Mouse (Mus musculus) stomach, embryonic 14.5 days (tissue): ENCODE measurements around the gene Capn9. TPM values are rescaled to one million over a fixed set of nuclear protein-coding genes. Genes with fewer than 3 reads are reported as not detected.
A peak's percentile ranks its signal among the peaks of the same experiment; 100 is the strongest.

Experiments used
- ATAC-seq: fragments of 200-750 bp; cut with Nextera tagmentation; 2 replicates; pipeline ENCODE4 v1.8.0; 2017; ENCODE audit warnings: low read depth, moderate TSS enrichment; ENCODE audit not compliant: insufficient number of reproducible peaks, insufficient read depth, low FRiP score
- H3K27ac ChIP-seq: fragments of 300-500 bp; sonication (generic); 2 replicates; pipeline ENCODE4 v1.5.1; 2014; ENCODE audit warnings: mild to moderate bottlenecking, low read length, moderate library complexity, mixed read lengths
- H3K27me3 ChIP-seq: fragments of 300-500 bp; sonication (generic); 2 replicates; pipeline ENCODE4 v1.6.1; 2014; ENCODE audit warnings: low read length, control low read depth, mixed read lengths; ENCODE audit not compliant: control insufficient read depth, insufficient read depth
- H3K36me3 ChIP-seq: fragments of 300-500 bp; sonication (generic); 2 replicates; pipeline ENCODE4 v1.6.1; 2014; ENCODE audit warnings: mild to moderate bottlenecking, control low read depth, low read length, moderate library complexity, mixed read lengths; ENCODE audit not compliant: control insufficient read depth, insufficient read depth
- H3K4me1 ChIP-seq: fragments of 300-500 bp; sonication (generic); 2 replicates; pipeline ENCODE4 v1.6.1; 2014; ENCODE audit warnings: low read length, control low read depth, mixed read lengths; ENCODE audit not compliant: control insufficient read depth, insufficient read depth
- H3K4me2 ChIP-seq: fragments of 300-500 bp; sonication (generic); replicated peaks from 2 replicates; pipeline ENCODE4 v1.6.1; 2014; ENCODE audit warnings: low read depth, low read length, control low read depth
- H3K4me3 ChIP-seq: fragments of 300-500 bp; sonication (generic); 2 replicates; pipeline ENCODE4 v1.5.1; 2014; ENCODE audit warnings: low read depth, low read length, control low read depth
- H3K9ac ChIP-seq: fragments of 300-500 bp; sonication (generic); replicated peaks from 2 replicates; pipeline ENCODE4 v1.6.1; 2014; ENCODE audit warnings: low read depth, mild to moderate bottlenecking, control low read depth, low read length, moderate library complexity, mixed read lengths
- H3K9me3 ChIP-seq: fragments of 300-500 bp; sonication (generic); 2 replicates; pipeline ENCODE4 v1.6.1; 2016; ENCODE audit warnings: low read depth, low read length, control low read depth; ENCODE audit not compliant: control insufficient read depth
- WGBS: fragments of 180-500 bp; shearing (Covaris S2); extraction: QIAGEN DNeasy Blood & Tissue Kit; methylation state at CpG from one replicate; pipeline ENCODE4 v1.1.7; 2014; 5-methylcytosine and 5-hydroxymethylcytosine counted together
- polyA plus RNA-seq: library from polyadenylated mRNA; unstranded; fragments of >200 nt; fragmentation: Nextera tagmentation; extraction: Ambion mirVana; gene quantifications from 2 replicates; pipeline ENCODE4 v1.2.1, GENCODE M21; 2014

Capn9 gene
- polyA plus RNA-seq, result 0.13 TPM in 1 of 2 replicates, not detected in the other

DNA sequence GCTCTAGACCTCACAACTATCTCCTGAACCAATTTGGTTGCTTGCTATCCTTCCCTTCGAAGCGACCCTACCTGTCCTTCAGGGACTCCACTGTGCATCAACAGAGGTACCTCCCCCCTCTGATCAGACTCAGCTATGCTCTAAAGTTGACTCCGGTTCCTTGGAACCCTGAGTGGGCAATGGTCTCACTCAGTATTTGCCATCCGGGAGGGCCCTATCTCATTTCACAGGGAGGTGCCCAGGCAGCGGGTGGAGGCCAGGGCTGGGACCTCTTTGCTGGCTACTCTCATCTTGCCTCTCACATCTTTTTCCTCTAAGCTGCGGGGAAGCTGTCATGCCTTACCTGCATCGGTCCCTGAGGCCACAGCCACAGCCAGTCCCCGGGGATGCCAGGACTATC, at the start of gene Capn9:
Gene Capn9 (plus strand): TSS at position 301 of the 400 bp plus-strand sequence.
- 80% methylated on average over 8 of the region's 8 CpGs for WGBS
- H3K4me1 ChIP-seq, result no peaks in the 10 kb centered on the region
- no peaks in the 10 kb centered on the region for H3K27me3 ChIP-seq
- no peak for ATAC-seq
- no peaks in the 10 kb centered on the region for H3K36me3 ChIP-seq
- no peaks in the 10 kb centered on the region for H3K9me3 ChIP-seq
- no peak within 1 kb of the TSS for H3K4me3 ChIP-seq
- H3K9ac ChIP-seq, result no peak within 1 kb of the TSS
- H3K27ac ChIP-seq, result no peak within 1 kb of the TSS
- H3K4me2 ChIP-seq, result no peak within 1 kb of the TSS

DNA sequence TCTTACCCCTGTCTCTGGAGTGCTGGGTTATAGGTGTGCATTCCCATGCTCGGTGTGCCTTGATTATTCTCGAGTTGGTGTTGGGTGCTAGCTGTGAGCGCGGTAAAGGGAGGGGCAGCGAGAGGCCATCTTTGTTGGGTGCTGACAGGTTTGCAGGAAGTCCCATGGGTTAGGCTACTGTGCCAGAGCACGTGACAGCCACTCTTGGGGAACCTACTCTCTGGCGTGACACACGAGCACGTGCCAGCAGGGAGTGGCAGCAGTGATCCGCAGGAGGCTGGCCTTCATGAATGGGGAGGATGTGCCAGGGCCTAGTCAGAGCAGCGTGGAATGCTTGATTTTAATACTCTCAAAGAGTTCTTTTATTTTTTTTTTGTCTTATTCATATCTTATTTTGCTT, 49.6 kb upstream of the Capn9 start:
- Histone ChIP-seq H3K4me3 (no peak overlapping the region), H3K36me3 (peaks cover 35% of the 10 kb centered on the region)
- 96% methylated on average over 11 of the region's 11 CpGs for whole genome bisulfite sequencing

DNA sequence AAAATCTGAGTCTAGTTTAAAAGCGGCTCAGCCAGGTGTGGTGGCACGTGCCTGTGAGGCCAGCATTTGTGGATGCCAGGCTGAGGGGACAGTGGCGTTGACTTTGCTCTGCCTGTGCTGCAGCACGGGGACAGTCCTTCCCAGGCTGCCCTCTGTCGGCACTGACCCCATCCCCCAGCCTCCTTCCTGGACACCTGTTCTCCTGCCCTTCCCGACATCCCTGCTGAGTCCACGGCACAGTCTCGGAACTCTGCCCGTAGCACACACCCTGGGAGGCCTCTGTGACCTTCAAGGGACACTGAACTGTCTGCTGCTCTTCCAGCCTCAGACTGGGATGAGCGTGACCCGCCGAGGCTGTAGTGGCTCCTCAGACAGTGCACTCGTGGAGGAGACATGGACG, 45.8 kb upstream of the Capn9 start:
- 88% methylated on average over 14 of the region's 14 CpGs for WGBS
- ATAC-seq, result no peak
- H3K27ac ChIP-seq, result no peak overlapping the region
- no peak overlapping the region for H3K4me2 ChIP-seq
- H3K36me3 ChIP-seq, result peaks cover 53% of the 10 kb centered on the region
- H3K4me1 ChIP-seq, result no peaks in the 10 kb centered on the region
- H3K27me3 ChIP-seq, result no peaks in the 10 kb centered on the region
- H3K4me3 ChIP-seq, result no peak overlapping the region
- H3K9me3 ChIP-seq, result no peaks in the 10 kb centered on the region
- no peak overlapping the region for H3K9ac ChIP-seq

More for the DNA sequence above, 49.6 kb upstream of the Capn9 start:
- Histone ChIP-seq H3K4me2 (no peak overlapping the region), H3K4me1 (peaks cover 7% of the 10 kb centered on the region), H3K9ac (no peak overlapping the region), H3K27me3 (no peaks in the 10 kb centered on the region), H3K9me3 (no peaks in the 10 kb centered on the region), H3K27ac (no peak overlapping the region)
- no peak for ATAC-seq

DNA sequence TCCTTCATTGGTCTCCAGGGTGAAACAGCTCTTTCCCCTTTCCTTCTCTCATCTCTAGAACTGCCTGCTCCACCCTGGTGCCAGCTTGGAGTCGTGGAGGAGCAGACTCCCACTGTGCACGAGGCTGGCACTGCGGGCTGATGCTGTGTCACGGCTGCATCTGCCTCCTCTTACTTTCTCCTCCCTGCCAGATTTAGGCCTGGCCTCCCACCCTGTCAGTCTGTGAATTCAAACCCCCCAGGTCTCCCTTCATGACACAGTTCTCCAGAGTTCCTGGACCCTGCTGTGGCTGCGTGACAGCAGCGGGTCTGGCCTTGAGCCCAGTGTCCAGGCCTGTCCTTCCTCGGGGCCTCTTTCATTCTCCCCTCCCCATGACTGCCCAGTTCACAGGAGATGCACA, 45.4 kb upstream of the Capn9 start:
- H3K36me3 ChIP-seq, result peaks cover 55% of the 10 kb centered on the region
- no peaks in the 10 kb centered on the region for H3K9me3 ChIP-seq
- H3K4me2 ChIP-seq, result no peak overlapping the region
- ATAC-seq, result no peak
- H3K9ac ChIP-seq, result no peak overlapping the region
- 96% methylated on average over 7 of the region's 7 CpGs for WGBS
- H3K27me3 ChIP-seq, result no peaks in the 10 kb centered on the region
- H3K4me3 ChIP-seq, result no peak overlapping the region
- H3K27ac ChIP-seq, result no peak overlapping the region
- H3K4me1 ChIP-seq, result no peaks in the 10 kb centered on the region

DNA sequence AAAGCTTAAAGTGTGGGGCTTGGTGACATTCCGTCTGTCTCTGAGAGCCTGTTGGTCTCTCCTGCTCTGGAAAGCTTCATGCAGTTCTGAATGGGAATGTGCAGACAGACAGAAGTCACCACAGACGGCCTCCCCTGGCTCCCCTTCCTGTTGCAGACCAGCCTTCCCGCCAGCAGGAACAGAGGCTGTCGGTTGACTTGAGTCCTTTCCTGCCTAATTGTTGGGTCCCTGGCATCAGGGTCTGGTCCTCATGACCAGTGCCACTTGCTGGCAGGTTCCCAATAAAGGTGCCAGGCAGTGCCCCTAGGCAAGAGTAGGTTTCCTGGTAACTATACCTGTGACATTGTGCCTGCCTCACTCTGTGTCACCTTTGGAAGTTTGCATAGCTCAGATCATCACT, 44.9 kb upstream of the Capn9 start:
- 89% methylated on average over 4 of the region's 4 CpGs for WGBS
- no peaks in the 10 kb centered on the region for H3K9me3 ChIP-seq
- ATAC-seq, result no peak
- no peaks in the 10 kb centered on the region for H3K4me1 ChIP-seq
- H3K27ac ChIP-seq, result no peak overlapping the region
- no peak overlapping the region for H3K4me2 ChIP-seq
- no peak overlapping the region for H3K4me3 ChIP-seq
- no peak overlapping the region for H3K9ac ChIP-seq
- H3K36me3 ChIP-seq, result peaks cover 55% of the 10 kb centered on the region
- no peaks in the 10 kb centered on the region for H3K27me3 ChIP-seq

DNA sequence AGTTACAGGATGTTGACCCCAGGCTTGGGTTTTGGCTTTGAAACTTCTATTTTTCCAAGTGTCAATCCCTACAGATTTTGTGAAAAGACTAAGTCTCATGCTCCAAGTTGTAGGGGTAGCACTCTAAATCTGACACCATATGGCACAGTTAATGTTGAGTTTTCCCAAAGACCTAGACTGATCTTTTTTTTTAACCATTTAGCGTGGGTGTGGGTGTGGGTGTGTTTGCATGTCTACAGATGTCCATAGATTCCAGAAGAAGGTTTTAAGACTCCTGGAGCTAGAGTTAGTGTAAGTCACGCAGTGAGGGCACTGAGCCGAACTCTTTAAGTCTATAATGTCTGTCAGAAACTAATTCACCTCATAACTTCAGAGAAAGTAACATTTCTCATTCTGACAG, 43.3 kb upstream of the Capn9 start:
- Histone ChIP-seq H3K27ac (no peak overlapping the region), H3K9ac (no peak overlapping the region), H3K9me3 (no peaks in the 10 kb centered on the region), H3K36me3 (peaks cover 47% of the 10 kb centered on the region), H3K4me3 (no peak overlapping the region), H3K27me3 (no peaks in the 10 kb centered on the region), H3K4me1 (no peaks in the 10 kb centered on the region), H3K4me2 (no peak overlapping the region)
- WGBS, result 91% methylated on average over 3 of the region's 3 CpGs
- ATAC-seq, result no peak

DNA sequence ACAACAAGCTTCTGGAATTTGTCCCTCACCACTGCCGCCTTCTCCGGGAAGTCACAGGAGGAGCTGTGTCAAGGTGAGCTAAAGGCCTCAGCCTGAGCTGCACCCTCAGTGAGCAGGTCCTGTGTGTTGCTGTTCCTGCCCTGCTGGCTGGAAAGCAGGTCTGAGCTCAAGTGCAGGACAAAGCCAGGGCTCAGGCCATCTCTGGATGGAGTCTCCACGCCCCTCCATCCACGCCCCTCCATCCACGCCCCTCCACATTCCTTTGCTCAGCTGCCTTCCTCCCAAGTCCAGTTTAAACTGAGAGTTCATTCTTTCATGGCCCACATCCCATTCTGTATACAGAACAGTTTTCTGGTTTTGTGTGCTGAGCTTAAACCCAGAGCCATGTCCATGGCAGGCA, 40.5 kb upstream of the Capn9 start:
- Histone ChIP-seq H3K4me1 (no peaks in the 10 kb centered on the region), H3K36me3 (peaks cover 57% of the 10 kb centered on the region), H3K4me2 (no peak overlapping the region), H3K4me3 (no peak overlapping the region), H3K27ac (no peak overlapping the region), H3K27me3 (no peaks in the 10 kb centered on the region), H3K9ac (no peak overlapping the region), H3K9me3 (no peaks in the 10 kb centered on the region)
- WGBS, result 78% methylated on average over 5 of the region's 5 CpGs
- no peak for ATAC-seq

DNA sequence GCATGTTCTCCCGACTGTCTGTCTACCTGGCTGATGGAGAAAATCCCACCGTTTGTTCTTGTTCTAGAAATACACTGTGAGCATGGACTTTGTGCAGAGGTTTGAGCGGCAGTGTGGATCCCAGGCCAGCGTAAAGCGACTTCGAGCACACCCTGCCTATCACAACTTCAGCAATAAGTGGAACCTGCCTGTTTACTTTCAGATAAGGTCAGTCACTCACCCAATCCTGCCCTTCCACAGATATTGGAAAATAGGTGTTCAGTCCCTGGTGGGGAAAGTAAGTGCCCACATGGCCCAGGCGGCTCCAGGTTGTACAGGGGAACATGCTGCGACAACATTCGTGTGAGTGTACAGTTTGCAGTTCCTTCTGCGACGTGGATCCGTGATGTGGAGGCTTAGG, 35.0 kb upstream of the Capn9 start:
- H3K36me3 ChIP-seq, result peaks cover 73% of the 10 kb centered on the region
- H3K27me3 ChIP-seq, result no peaks in the 10 kb centered on the region
- peak; percentile 74 for ATAC-seq
- no peak overlapping the region for H3K9ac ChIP-seq
- H3K4me1 ChIP-seq, result no peaks in the 10 kb centered on the region
- no peak overlapping the region for H3K27ac ChIP-seq
- H3K4me3 ChIP-seq, result no peak overlapping the region
- no peaks in the 10 kb centered on the region for H3K9me3 ChIP-seq
- WGBS, result 81% methylated on average over 12 of the region's 12 CpGs
- H3K4me2 ChIP-seq, result no peak overlapping the region

DNA sequence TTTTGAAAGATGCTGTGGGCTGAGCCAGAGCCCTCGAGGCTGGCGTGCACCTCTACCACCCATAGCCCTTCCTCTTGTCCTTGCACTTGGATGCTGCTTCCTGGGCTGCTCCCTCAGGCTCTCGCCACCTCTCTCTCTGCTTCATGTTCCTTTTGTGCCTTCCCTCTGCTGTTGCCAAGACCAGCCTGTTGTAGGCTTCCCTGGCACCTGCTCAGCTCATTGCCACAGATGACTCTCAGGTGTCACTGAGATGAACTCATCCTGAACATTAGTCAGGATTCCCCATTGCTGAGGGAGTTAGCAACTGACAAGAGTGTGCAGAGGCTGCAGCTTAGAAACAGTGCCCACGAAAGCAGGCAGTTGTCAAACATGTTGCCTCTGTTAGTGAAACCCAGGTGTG, 33.9 kb upstream of the Capn9 start:
- H3K27ac ChIP-seq, result no peak overlapping the region
- no peak overlapping the region for H3K4me2 ChIP-seq
- no peaks in the 10 kb centered on the region for H3K27me3 ChIP-seq
- no peak overlapping the region for H3K9ac ChIP-seq
- H3K4me3 ChIP-seq, result no peak overlapping the region
- H3K36me3 ChIP-seq, result peaks cover 72% of the 10 kb centered on the region
- no peak for ATAC-seq
- 94% methylated on average over 4 of the region's 4 CpGs for WGBS
- H3K4me1 ChIP-seq, result no peaks in the 10 kb centered on the region
- H3K9me3 ChIP-seq, result no peaks in the 10 kb centered on the region
